Mouse (Mus musculus): ENCODE results near the gene Blcap. TPM values are rescaled to one million over a fixed set of nuclear protein-coding genes. Genes with fewer than 3 reads are reported as not detected.
A peak's percentile ranks its signal among the peaks of the same experiment; 100 is the strongest.

Gene Blcap
- polyA plus RNA-seq, 1 experiment from 2014 or later: 49.8 TPM

GRCm38 (mm10) chr2:157518451-157518850 is 52.6 kb downstream of the Blcap start:
- DNase-seq (no peak), ATAC-seq (ENCODE audit: insufficient read depth) (no peak)
- 0 out of 2 replicates have a peak, but pooled peaks cover 3% of the 10 kb centered on the region for H3K4me1 ChIP-seq (ENCODE audit: insufficient read depth)
- no peak overlapping the region for H3K4me3 ChIP-seq (ENCODE audit: low read depth, low read length)
- H3K9me3 ChIP-seq (ENCODE audit: low read depth, low read length): no peaks in the 10 kb centered on the region
- TF ChIP-seq CTCF (IDR thresholded peaks at IDR 0.05; ENCODE audit: low read depth): no peak
- H3K4me2 ChIP-seq: no peak overlapping the region
- H3K27ac ChIP-seq (ENCODE audit: low read depth): no peak overlapping the region
- H3K36me3 ChIP-seq (ENCODE audit: insufficient read depth): no peaks in the 10 kb centered on the region
- H3K9ac ChIP-seq: no peak overlapping the region
- 23% methylated on average over 7 of the region's 7 CpGs for WGBS
- no peaks in the 10 kb centered on the region for H3K27me3 ChIP-seq (ENCODE audit: insufficient read depth, low read length)

- no peak overlapping the region for H3K9ac ChIP-seq
- H3K36me3 ChIP-seq (ENCODE audit: insufficient read depth): no peaks in the 10 kb centered on the region
- no peak for ATAC-seq (ENCODE audit: insufficient read depth)
- no peak overlapping the region for H3K4me3 ChIP-seq (ENCODE audit: low read depth, low read length)
- 0 out of 2 replicates have a peak, but pooled peaks cover 3% of the 10 kb centered on the region for H3K4me1 ChIP-seq (ENCODE audit: insufficient read depth)
- H3K27me3 ChIP-seq (ENCODE audit: insufficient read depth, low read length): no peaks in the 10 kb centered on the region
- DNase-seq: no peak
- no peaks in the 10 kb centered on the region for H3K9me3 ChIP-seq (ENCODE audit: low read depth, low read length)
- no peak for TF ChIP-seq CTCF (IDR thresholded peaks at IDR 0.05; ENCODE audit: low read depth)
- H3K27ac ChIP-seq (ENCODE audit: low read depth): no peak overlapping the region
- 51% methylated on average over 6 of the region's 6 CpGs for WGBS
- H3K4me2 ChIP-seq: no peak overlapping the region
These were observed 53.5 kb downstream of the Blcap start for GRCm38 (mm10) chr2:157517526-157517925.

- 15% methylated on average over 4 of the region's 4 CpGs for WGBS
- Histone ChIP-seq H3K4me1 (ENCODE audit: insufficient read depth) (0 out of 2 replicates have a peak, but pooled peaks cover 3% of the 10 kb centered on the region), H3K4me2 (no peak overlapping the region), H3K27me3 (ENCODE audit: insufficient read depth, low read length) (no peaks in the 10 kb centered on the region), H3K9me3 (ENCODE audit: low read depth, low read length) (no peaks in the 10 kb centered on the region), H3K36me3 (ENCODE audit: insufficient read depth) (no peaks in the 10 kb centered on the region), H3K9ac (no peak overlapping the region), H3K4me3 (ENCODE audit: low read depth, low read length) (no peak overlapping the region), H3K27ac (ENCODE audit: low read depth) (no peak overlapping the region)
- DNase-seq (no peak), ATAC-seq (ENCODE audit: insufficient read depth) (no peak)
- TF ChIP-seq CTCF (IDR thresholded peaks at IDR 0.05; ENCODE audit: low read depth): no peak
These were observed 56.7 kb downstream of the Blcap start for GRCm38 (mm10) chr2:157514353-157514752.

- WGBS: 35% methylated on average over 9 of the region's 9 CpGs
- no peaks in the 10 kb centered on the region for H3K27me3 ChIP-seq (ENCODE audit: insufficient read depth, low read length)
- no peak overlapping the region for H3K4me2 ChIP-seq
- H3K9ac ChIP-seq: no peak overlapping the region
- no peak for TF ChIP-seq CTCF (IDR thresholded peaks at IDR 0.05; ENCODE audit: low read depth)
- ATAC-seq (ENCODE audit: insufficient read depth) (peak; percentile 31; the same call in 1 of the 2 replicates), DNase-seq (peak; percentile 22)
- no peaks in the 10 kb centered on the region for H3K36me3 ChIP-seq (ENCODE audit: insufficient read depth)
- no peaks in the 10 kb centered on the region for H3K9me3 ChIP-seq (ENCODE audit: low read depth, low read length)
- H3K27ac ChIP-seq (ENCODE audit: low read depth): no peak overlapping the region
- H3K4me1 ChIP-seq (ENCODE audit: insufficient read depth): 0 out of 2 replicates have a peak, but pooled peaks cover 3% of the 10 kb centered on the region
- H3K4me3 ChIP-seq (ENCODE audit: low read depth, low read length): no peak overlapping the region
These were observed 57.3 kb downstream of the Blcap start for GRCm38 (mm10) chr2:157513737-157514208.

- H3K4me2 ChIP-seq: no peak overlapping the region
- no peaks in the 10 kb centered on the region for H3K9me3 ChIP-seq (ENCODE audit: low read depth, low read length)
- H3K9ac ChIP-seq: no peak overlapping the region
- ATAC-seq (ENCODE audit: insufficient read depth) (no peak), DNase-seq (no peak)
- H3K4me1 ChIP-seq (ENCODE audit: insufficient read depth): 0 out of 2 replicates have a peak, but pooled peaks cover 3% of the 10 kb centered on the region
- H3K4me3 ChIP-seq (ENCODE audit: low read depth, low read length): no peak overlapping the region
- no peak overlapping the region for H3K27ac ChIP-seq (ENCODE audit: low read depth)
- no peaks in the 10 kb centered on the region for H3K27me3 ChIP-seq (ENCODE audit: insufficient read depth, low read length)
- TF ChIP-seq CTCF (IDR thresholded peaks at IDR 0.05; ENCODE audit: low read depth): no peak
- H3K36me3 ChIP-seq (ENCODE audit: insufficient read depth): no peaks in the 10 kb centered on the region
- 83% methylated on average over 9 of the region's 9 CpGs for WGBS
These were observed 58.2 kb downstream of the Blcap start for GRCm38 (mm10) chr2:157512859-157513258.

GRCm38 (mm10) chr2:157510031-157510430 is 61.0 kb downstream of the Blcap start:
- 64% methylated on average over 4 of the region's 4 CpGs for WGBS
- H3K9me3 ChIP-seq (ENCODE audit: low read depth, low read length): no peaks in the 10 kb centered on the region
- H3K4me1 ChIP-seq (ENCODE audit: insufficient read depth): peaks cover 10% of the 10 kb centered on the region; the same call in 1 of the 2 replicates
- H3K4me2 ChIP-seq: no peak overlapping the region
- no peaks in the 10 kb centered on the region for H3K27me3 ChIP-seq (ENCODE audit: insufficient read depth, low read length)
- H3K9ac ChIP-seq: no peak overlapping the region
- DNase-seq: no peak
- no peak overlapping the region for H3K27ac ChIP-seq (ENCODE audit: low read depth)
- H3K36me3 ChIP-seq (ENCODE audit: insufficient read depth): no peaks in the 10 kb centered on the region
- no peak overlapping the region for H3K4me3 ChIP-seq (ENCODE audit: low read depth, low read length)
- no peak for TF ChIP-seq CTCF (IDR thresholded peaks at IDR 0.05; ENCODE audit: low read depth)
- no peak for ATAC-seq (ENCODE audit: insufficient read depth)

- ATAC-seq (ENCODE audit: insufficient read depth): no peak
- no peak overlapping the region for H3K9ac ChIP-seq
- H3K36me3 ChIP-seq (ENCODE audit: insufficient read depth): no peaks in the 10 kb centered on the region
- no peak for DNase-seq
- TF ChIP-seq CTCF (IDR thresholded peaks at IDR 0.05; ENCODE audit: low read depth): no peak
- no peaks in the 10 kb centered on the region for H3K27me3 ChIP-seq (ENCODE audit: insufficient read depth, low read length)
- no peak overlapping the region for H3K4me3 ChIP-seq (ENCODE audit: low read depth, low read length)
- H3K9me3 ChIP-seq (ENCODE audit: low read depth, low read length): no peaks in the 10 kb centered on the region
- H3K27ac ChIP-seq (ENCODE audit: low read depth): no peak overlapping the region
- peaks cover 8% of the 10 kb centered on the region; the same call in 1 of the 2 replicates for H3K4me1 ChIP-seq (ENCODE audit: insufficient read depth)
- 65% methylated on average over 5 of the region's 5 CpGs for WGBS
- H3K4me2 ChIP-seq: no peak overlapping the region
These were observed 61.9 kb downstream of the Blcap start for GRCm38 (mm10) chr2:157509182-157509581.
